Mouse (Mus musculus): ENCODE data around the gene Dirc2. TPM values are rescaled to one million over a fixed set of nuclear protein-coding genes. Genes with fewer than 3 reads are reported as not detected.

Dirc2 gene
- total RNA-seq, 1 experiment, result 30.4 TPM

- H3K4me3 ChIP-seq (ENCODE audit: insufficient read depth in 1 of 2, low read depth in 1 of 2, low read length in 2 of 2, poor library complexity in 1 of 2, severe bottlenecking in 1 of 2), result no peak overlapping the region
- H3K9ac ChIP-seq (ENCODE audit: insufficient read depth, low read depth, low read length, poor library complexity, severe bottlenecking), result no peak overlapping the region
- no peak for TF ChIP-seq CHD2 (IDR thresholded peaks at IDR 0.05; ENCODE audit: low read depth, low read length)
- H3K9me3 ChIP-seq (ENCODE audit: control insufficient read depth, insufficient read depth, low read depth, low read length), result no peaks in the 10 kb centered on the region
- H3K27ac ChIP-seq (ENCODE audit: insufficient read depth, low read depth, low read length, poor library complexity, severe bottlenecking), result no peak overlapping the region
- H3K36me3 ChIP-seq (ENCODE audit: control insufficient read depth, insufficient read depth, low read length, poor library complexity, severe bottlenecking), result no peaks in the 10 kb centered on the region
- 0 out of 4 replicates have a peak, but pooled peaks cover 0 to 4% of the 10 kb centered on the region in 2 experiments for H3K4me1 ChIP-seq (ENCODE audit: control insufficient read depth in 2 of 2, insufficient read depth in 2 of 2, low read length in 2 of 2, poor library complexity in 1 of 2)
- in situ Hi-C loops (cut with MboI; ENCODE audit: low sequenced_read_pairs in 2 of 2, unreplicated experiment in 2 of 2), result no loop called here
- no peak for DNase-seq (ENCODE audit: low read depth, low spot score)
Observed at GRCm38 (mm10) chr16:35732096-35732495, 37.1 kb downstream of the Dirc2 start.

- H3K9ac ChIP-seq (ENCODE audit: insufficient read depth, low read depth, low read length, poor library complexity, severe bottlenecking), result no peak overlapping the region
- no peak for TF ChIP-seq ZC3H11A (IDR thresholded peaks at IDR 0.05; ENCODE audit: borderline replicate concordance, low read depth, low read length)
- TF ChIP-seq HCFC1 (IDR thresholded peaks at IDR 0.05; ENCODE audit: borderline replicate concordance, insufficient read depth, low read length), result no peak
- no peak for TF ChIP-seq ZNF384 (IDR thresholded peaks at IDR 0.05; ENCODE audit: low read depth, low read length)
- no peak for TF ChIP-seq MAFK (IDR thresholded peaks at IDR 0.05; ENCODE audit: insufficient read depth, low read depth, low read length)
- no peak for TF ChIP-seq CHD2 (IDR thresholded peaks at IDR 0.05; ENCODE audit: low read depth, low read length)
- H3K27ac ChIP-seq (ENCODE audit: insufficient read depth, low read depth, low read length, poor library complexity, severe bottlenecking), result no peak overlapping the region
- in situ Hi-C loops (cut with MboI; ENCODE audit: low sequenced_read_pairs in 2 of 2, unreplicated experiment in 2 of 2), result no loop called here
- no peaks in the 10 kb centered on the region for H3K36me3 ChIP-seq (ENCODE audit: control insufficient read depth, insufficient read depth, low read length, poor library complexity, severe bottlenecking)
- 0 out of 4 replicates have a peak, but pooled peaks cover under 1 to 4% of the 10 kb centered on the region in 2 experiments for H3K4me1 ChIP-seq (ENCODE audit: control insufficient read depth in 2 of 2, insufficient read depth in 2 of 2, low read length in 2 of 2, poor library complexity in 1 of 2)
- DNase-seq (ENCODE audit: low read depth, low spot score), result peak; percentile 30
- no peaks in the 10 kb centered on the region for H3K9me3 ChIP-seq (ENCODE audit: control insufficient read depth, insufficient read depth, low read depth, low read length)
- H3K4me3 ChIP-seq (ENCODE audit: insufficient read depth in 1 of 2, low read depth in 1 of 2, low read length in 2 of 2, poor library complexity in 1 of 2, severe bottlenecking in 1 of 2), result no peak overlapping the region
Observed at GRCm38 (mm10) chr16:35729151-35729738, 39.9 kb downstream of the Dirc2 start.

GRCm38 (mm10) chr16:35726601-35727000 lies 42.6 kb downstream of the Dirc2 start:
- in situ Hi-C loops (cut with MboI; ENCODE audit: low sequenced_read_pairs in 2 of 2, unreplicated experiment in 2 of 2), result no loop called here
- DNase-seq (ENCODE audit: low read depth, low spot score), result no peak
- Histone ChIP-seq H3K9ac (ENCODE audit: insufficient read depth, low read depth, low read length, poor library complexity, severe bottlenecking) (no peak overlapping the region), H3K36me3 (ENCODE audit: control insufficient read depth, insufficient read depth, low read length, poor library complexity, severe bottlenecking) (no peaks in the 10 kb centered on the region), H3K4me3 (ENCODE audit: insufficient read depth in 1 of 2, low read depth in 1 of 2, low read length in 2 of 2, poor library complexity in 1 of 2, severe bottlenecking in 1 of 2) (no peak overlapping the region), H3K4me1 (ENCODE audit: control insufficient read depth in 2 of 2, insufficient read depth in 2 of 2, low read length in 2 of 2, poor library complexity in 1 of 2) (0 out of 4 replicates have a peak, but pooled peaks cover 2 to 4% of the 10 kb centered on the region in 2 experiments), H3K9me3 (ENCODE audit: control insufficient read depth, insufficient read depth, low read depth, low read length) (no peaks in the 10 kb centered on the region), H3K27ac (ENCODE audit: insufficient read depth, low read depth, low read length, poor library complexity, severe bottlenecking) (no peak overlapping the region)
- TF ChIP-seq ZNF384 (IDR thresholded peaks at IDR 0.05; ENCODE audit: low read depth, low read length) (no peak), CHD2 (IDR thresholded peaks at IDR 0.05; ENCODE audit: low read depth, low read length) (no peak), ZC3H11A (IDR thresholded peaks at IDR 0.05; ENCODE audit: borderline replicate concordance, low read depth, low read length) (no peak), MAFK (IDR thresholded peaks at IDR 0.05; ENCODE audit: insufficient read depth, low read depth, low read length) (no peak), HCFC1 (IDR thresholded peaks at IDR 0.05; ENCODE audit: borderline replicate concordance, insufficient read depth, low read length) (no peak)

- in situ Hi-C loops (cut with MboI; ENCODE audit: low sequenced_read_pairs in 2 of 2, unreplicated experiment in 2 of 2), result no loop called here
Observed at GRCm38 (mm10) chr16:35724561-35724960, 44.6 kb downstream of the Dirc2 start.

GRCm38 (mm10) chr16:35717761-35718160 lies 51.4 kb downstream of the Dirc2 start:
- Histone ChIP-seq H3K9ac (ENCODE audit: insufficient read depth, low read depth, low read length, poor library complexity, severe bottlenecking) (no peak overlapping the region), H3K9me3 (ENCODE audit: control insufficient read depth, insufficient read depth, low read depth, low read length) (no peaks in the 10 kb centered on the region), H3K27ac (ENCODE audit: insufficient read depth, low read depth, low read length, poor library complexity, severe bottlenecking) (no peak overlapping the region), H3K4me3 (ENCODE audit: insufficient read depth in 1 of 2, low read depth in 1 of 2, low read length in 2 of 2, poor library complexity in 1 of 2, severe bottlenecking in 1 of 2) (no peak overlapping the region), H3K36me3 (ENCODE audit: control insufficient read depth, insufficient read depth, low read length, poor library complexity, severe bottlenecking) (no peaks in the 10 kb centered on the region), H3K4me1 (ENCODE audit: control insufficient read depth in 2 of 2, insufficient read depth in 2 of 2, low read length in 2 of 2, poor library complexity in 1 of 2) (no peaks in the 10 kb centered on the region)
- TF ChIP-seq ZC3H11A (IDR thresholded peaks at IDR 0.05; ENCODE audit: borderline replicate concordance, low read depth, low read length), result no peak
- TF ChIP-seq HCFC1 (IDR thresholded peaks at IDR 0.05; ENCODE audit: borderline replicate concordance, insufficient read depth, low read length), result no peak
- no peak for TF ChIP-seq ZNF384 (IDR thresholded peaks at IDR 0.05; ENCODE audit: low read depth, low read length)
- no peak for TF ChIP-seq MAFK (IDR thresholded peaks at IDR 0.05; ENCODE audit: insufficient read depth, low read depth, low read length)
- no peak for TF ChIP-seq CHD2 (IDR thresholded peaks at IDR 0.05; ENCODE audit: low read depth, low read length)
- in situ Hi-C loops (cut with MboI; ENCODE audit: low sequenced_read_pairs in 2 of 2, unreplicated experiment in 2 of 2), result no loop called here
- DNase-seq (ENCODE audit: low read depth, low spot score), result no peak

More at GRCm38 (mm10) chr16:35724561-35724960, 44.6 kb downstream of the Dirc2 start:
- Histone ChIP-seq H3K4me1 (ENCODE audit: control insufficient read depth in 2 of 2, insufficient read depth in 2 of 2, low read length in 2 of 2, poor library complexity in 1 of 2) (0 out of 4 replicates have a peak, but pooled peaks cover 2 to 4% of the 10 kb centered on the region in 2 experiments), H3K27ac (ENCODE audit: insufficient read depth, low read depth, low read length, poor library complexity, severe bottlenecking) (no peak overlapping the region), H3K9me3 (ENCODE audit: control insufficient read depth, insufficient read depth, low read depth, low read length) (no peaks in the 10 kb centered on the region), H3K9ac (ENCODE audit: insufficient read depth, low read depth, low read length, poor library complexity, severe bottlenecking) (no peak overlapping the region), H3K36me3 (ENCODE audit: control insufficient read depth, insufficient read depth, low read length, poor library complexity, severe bottlenecking) (no peaks in the 10 kb centered on the region), H3K4me3 (ENCODE audit: insufficient read depth in 1 of 2, low read depth in 1 of 2, low read length in 2 of 2, poor library complexity in 1 of 2, severe bottlenecking in 1 of 2) (no peak overlapping the region)
- no peak for DNase-seq (ENCODE audit: low read depth, low spot score)
- no peak for TF ChIP-seq MAFK (IDR thresholded peaks at IDR 0.05; ENCODE audit: insufficient read depth, low read depth, low read length)
- no peak for TF ChIP-seq CHD2 (IDR thresholded peaks at IDR 0.05; ENCODE audit: low read depth, low read length)
- no peak for TF ChIP-seq ZNF384 (IDR thresholded peaks at IDR 0.05; ENCODE audit: low read depth, low read length)
- TF ChIP-seq HCFC1 (IDR thresholded peaks at IDR 0.05; ENCODE audit: borderline replicate concordance, insufficient read depth, low read length), result no peak
- TF ChIP-seq ZC3H11A (IDR thresholded peaks at IDR 0.05; ENCODE audit: borderline replicate concordance, low read depth, low read length), result no peak

Data from ES-E14 (cell line).